Mouse (Mus musculus) liver, embryonic 13.5 days (tissue): ENCODE measurements at regions not wholly inside any gene's neighbourhood (a gene's known extent, or its start where the extent isn't known, plus 50 kb on each side); places are given as distances from the start of the nearest gene placed in this dataset.

ENCODE experiments used
- ATAC-seq: fragments of 200-750 bp; cut with Nextera tagmentation; 2 replicates; pipeline ENCODE4 v1.8.0; 2017; ENCODE audit warnings: low read depth, mild to moderate bottlenecking, moderate number of reproducible peaks, moderate library complexity
- DNase-seq: peaks from one replicate; pipeline ENCODE4 v3.0.0; 2022
- H3K27ac ChIP-seq: fragments of 300-500 bp; sonication (generic); 2 replicates; pipeline ENCODE4 v1.5.1; 2015; ENCODE audit warnings: moderate library complexity, mild to moderate bottlenecking, inconsistent platforms
- H3K27me3 ChIP-seq: fragments of 300-500 bp; sonication (generic); 2 replicates; pipeline ENCODE4 v1.6.1; 2015; ENCODE audit warnings: mild to moderate bottlenecking, inconsistent platforms
- H3K36me3 ChIP-seq: fragments of 300-500 bp; sonication (generic); 2 replicates; pipeline ENCODE4 v1.6.1; 2015; ENCODE audit warnings: mild to moderate bottlenecking, inconsistent platforms
- H3K4me1 ChIP-seq: fragments of 300-500 bp; sonication (generic); replicated peaks from 2 replicates; pipeline ENCODE4 v1.6.1; 2015; ENCODE audit warnings: inconsistent platforms
- H3K4me2 ChIP-seq: fragments of 300-500 bp; sonication (generic); 2 replicates; pipeline ENCODE4 v1.6.1; 2015; ENCODE audit warnings: inconsistent platforms, mild to moderate bottlenecking, moderate library complexity
- H3K4me3 ChIP-seq: fragments of 300-500 bp; sonication (generic); replicated peaks from 2 replicates; pipeline ENCODE4 v1.5.1; 2015; ENCODE audit warnings: mild to moderate bottlenecking, inconsistent platforms
- H3K9ac ChIP-seq: fragments of 300-500 bp; sonication (generic); 2 replicates; pipeline ENCODE4 v1.6.1; 2015; ENCODE audit warnings: mild to moderate bottlenecking, inconsistent platforms
- H3K9me3 ChIP-seq: fragments of 300-500 bp; sonication (generic); replicated peaks from 2 replicates; pipeline ENCODE4 v1.6.1; 2016; ENCODE audit warnings: inconsistent platforms
- WGBS: fragments of 180-500 bp; shearing (Covaris S2); methylation state at CpG from one replicate; pipeline ENCODE4 v1.1.7; 2015; ENCODE audit not compliant: insufficient replicate concordance; 5-methylcytosine and 5-hydroxymethylcytosine counted together

DNA sequence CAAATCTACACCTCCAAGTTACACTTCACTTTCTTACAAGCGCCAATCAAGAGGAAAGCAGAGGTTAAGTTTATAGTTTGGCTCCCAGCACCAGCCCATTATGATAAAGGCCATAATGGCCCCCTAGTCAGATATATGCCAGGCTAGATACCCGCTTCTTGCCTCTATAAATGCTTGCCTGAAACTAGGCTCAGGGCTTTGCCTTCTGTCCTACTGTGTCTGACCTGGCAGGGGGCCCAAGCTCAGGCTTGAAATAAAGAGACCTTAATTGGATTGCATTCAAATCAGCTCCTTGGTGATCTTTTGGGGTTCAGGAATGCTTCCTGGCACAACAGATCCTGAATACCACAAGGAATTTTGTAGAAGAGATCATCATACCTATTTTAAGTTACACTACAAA is 66.8 kb upstream of the Tspan8 start:
- no peak overlapping the region for H3K4me2 ChIP-seq
- no peak overlapping the region for H3K9ac ChIP-seq
- DNase-seq (no peak), ATAC-seq (no peak)
- H3K4me3 ChIP-seq, result no peak overlapping the region
- no peaks in the 10 kb centered on the region for H3K36me3 ChIP-seq
- no peaks in the 10 kb centered on the region for H3K9me3 ChIP-seq
- H3K27me3 ChIP-seq, result no peaks in the 10 kb centered on the region
- no peaks in the 10 kb centered on the region for H3K4me1 ChIP-seq
- WGBS, result 63% methylated on average over 2 of the region's 2 CpGs
- no peak overlapping the region for H3K27ac ChIP-seq

DNA sequence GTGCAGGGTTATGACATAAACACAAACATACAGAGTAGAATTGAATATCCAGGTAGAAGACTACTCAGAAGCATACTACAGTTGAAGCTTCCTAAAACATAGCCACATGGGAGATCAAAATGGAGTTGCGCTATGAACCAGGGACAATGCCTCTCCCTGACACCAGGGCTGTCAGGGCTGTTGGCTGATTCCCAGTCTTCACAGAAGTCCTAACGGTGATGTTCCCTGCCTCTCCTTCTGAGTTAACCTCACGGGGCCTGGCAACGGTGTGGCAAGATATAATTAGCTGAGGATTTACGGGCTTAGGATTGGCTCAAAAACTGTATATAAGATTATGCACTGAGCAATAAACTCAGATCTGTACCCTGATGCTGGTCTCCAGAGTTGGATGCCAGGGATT is 66.4 kb upstream of the Tspan8 start:
- Histone ChIP-seq H3K9me3 (no peaks in the 10 kb centered on the region), H3K4me2 (no peak overlapping the region), H3K27me3 (no peaks in the 10 kb centered on the region), H3K4me1 (no peaks in the 10 kb centered on the region), H3K27ac (no peak overlapping the region), H3K9ac (no peak overlapping the region), H3K4me3 (no peak overlapping the region), H3K36me3 (no peaks in the 10 kb centered on the region)
- 73% methylated on average over 5 of the region's 5 CpGs for WGBS
- ATAC-seq, result no peak
- no peak for DNase-seq

GRCm38 (mm10) chr10:115758667-115759066 is 58.0 kb upstream of the Tspan8 start:
- Histone ChIP-seq H3K27me3 (no peaks in the 10 kb centered on the region), H3K4me1 (no peaks in the 10 kb centered on the region), H3K4me2 (no peak overlapping the region), H3K27ac (no peak overlapping the region), H3K36me3 (no peaks in the 10 kb centered on the region), H3K9me3 (no peaks in the 10 kb centered on the region), H3K9ac (no peak overlapping the region), H3K4me3 (no peak overlapping the region)
- WGBS, result 51% methylated on average over 1 of the region's 1 CpGs
- no peak for ATAC-seq
- DNase-seq, result no peak
